Mouse (Mus musculus): ENCODE measurements around the gene Rnf227.

Rnf227 gene

DNA sequence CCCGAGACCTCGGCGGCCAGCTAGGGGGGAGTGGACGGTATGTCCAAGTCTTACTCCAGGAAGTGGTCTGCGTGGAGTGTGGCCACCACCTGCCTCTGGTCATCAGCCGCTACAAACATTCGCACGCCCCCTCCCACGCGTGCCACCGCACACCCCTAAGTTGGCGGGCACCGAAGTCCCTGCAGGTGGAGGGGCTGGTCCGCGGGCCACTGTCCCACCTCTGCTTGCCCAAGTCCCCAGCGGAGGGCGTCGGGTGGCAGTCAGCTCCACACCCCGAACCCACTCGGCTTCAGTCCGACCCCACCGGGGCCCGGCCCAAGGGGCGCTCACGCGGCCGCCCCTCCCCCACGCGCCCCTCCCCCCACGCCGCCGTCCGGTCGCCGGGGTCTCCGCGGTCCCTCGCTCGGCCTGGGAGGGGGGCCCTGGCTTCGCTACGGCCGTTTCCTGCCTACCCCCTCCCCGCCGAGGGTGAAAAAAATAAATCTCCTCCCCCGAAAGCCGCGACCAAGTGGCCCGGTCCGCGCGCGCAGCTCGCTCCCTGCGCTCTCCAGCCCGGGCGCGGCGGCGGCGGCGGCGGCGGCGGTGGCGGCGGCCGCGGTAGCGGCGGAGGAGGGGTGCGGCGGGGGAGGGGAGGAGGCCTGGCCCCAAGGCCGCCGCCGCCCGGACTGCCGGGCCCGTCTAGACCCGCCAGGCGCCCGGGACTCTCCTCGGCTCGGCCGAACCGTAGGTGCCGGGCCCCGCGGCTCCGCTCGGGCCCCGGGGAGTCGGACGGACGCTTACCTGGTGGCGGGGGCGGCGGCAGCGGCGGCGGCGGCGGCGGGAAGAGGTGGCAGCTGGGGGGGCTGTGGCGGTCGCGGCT lies 28.3 kb downstream of the Rnf227 start:
- in situ Hi-C loops (cut with MboI; ENCODE audit: unreplicated experiment in 2 of 2): loop anchor here in 1 of 2 experiments (5.0 kb wide), 1 partner anchor 36 kb away; no protein-coding TSS in a partner anchor

DNA sequence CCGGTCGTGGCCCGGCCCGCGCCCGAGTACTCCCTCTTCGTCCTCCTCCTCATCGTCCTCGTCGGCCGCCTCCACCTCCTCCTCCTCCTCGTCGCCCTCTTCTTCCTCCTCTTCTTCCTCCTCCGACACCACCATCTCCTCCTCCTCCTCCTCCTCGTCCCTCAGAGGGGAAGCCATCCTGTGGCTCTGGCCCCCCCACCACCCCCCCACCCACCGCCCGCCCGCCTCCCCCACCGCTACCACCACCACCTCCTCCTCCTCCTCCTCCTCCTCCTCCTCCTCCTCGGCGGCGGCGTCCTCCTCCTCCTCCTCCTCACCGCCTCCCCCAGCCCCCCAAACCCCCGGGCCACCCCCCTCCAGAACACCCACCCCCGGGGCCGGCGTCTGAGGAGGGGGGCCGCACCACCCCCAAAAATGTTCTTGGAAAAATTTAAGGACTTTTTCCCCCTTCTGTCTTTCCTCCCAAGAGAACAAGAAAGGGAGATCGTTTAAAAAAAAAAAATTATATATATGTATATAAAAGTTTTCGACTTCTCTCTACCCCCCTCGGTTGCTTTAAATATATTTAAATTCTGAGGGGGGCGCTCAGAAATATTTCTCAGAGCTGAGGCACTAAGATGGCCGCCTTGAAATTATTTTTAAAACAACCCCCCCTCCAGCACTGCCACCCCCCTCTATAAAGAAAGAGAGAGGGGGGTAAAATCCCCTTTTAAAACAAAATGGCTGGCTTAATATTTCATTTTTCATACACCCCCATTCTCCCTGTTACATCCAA lies 29.1 kb downstream of the Rnf227 start, which contains the start of gene Chd3:
TSS of gene Chd3 (minus strand) at position 192 of the 775 bp plus-strand sequence.
- in situ Hi-C loops (cut with MboI; ENCODE audit: unreplicated experiment in 2 of 2): loop anchor here in 1 of 2 experiments (5.0 kb wide), 1 partner anchor 37 kb away; no protein-coding TSS in a partner anchor

DNA sequence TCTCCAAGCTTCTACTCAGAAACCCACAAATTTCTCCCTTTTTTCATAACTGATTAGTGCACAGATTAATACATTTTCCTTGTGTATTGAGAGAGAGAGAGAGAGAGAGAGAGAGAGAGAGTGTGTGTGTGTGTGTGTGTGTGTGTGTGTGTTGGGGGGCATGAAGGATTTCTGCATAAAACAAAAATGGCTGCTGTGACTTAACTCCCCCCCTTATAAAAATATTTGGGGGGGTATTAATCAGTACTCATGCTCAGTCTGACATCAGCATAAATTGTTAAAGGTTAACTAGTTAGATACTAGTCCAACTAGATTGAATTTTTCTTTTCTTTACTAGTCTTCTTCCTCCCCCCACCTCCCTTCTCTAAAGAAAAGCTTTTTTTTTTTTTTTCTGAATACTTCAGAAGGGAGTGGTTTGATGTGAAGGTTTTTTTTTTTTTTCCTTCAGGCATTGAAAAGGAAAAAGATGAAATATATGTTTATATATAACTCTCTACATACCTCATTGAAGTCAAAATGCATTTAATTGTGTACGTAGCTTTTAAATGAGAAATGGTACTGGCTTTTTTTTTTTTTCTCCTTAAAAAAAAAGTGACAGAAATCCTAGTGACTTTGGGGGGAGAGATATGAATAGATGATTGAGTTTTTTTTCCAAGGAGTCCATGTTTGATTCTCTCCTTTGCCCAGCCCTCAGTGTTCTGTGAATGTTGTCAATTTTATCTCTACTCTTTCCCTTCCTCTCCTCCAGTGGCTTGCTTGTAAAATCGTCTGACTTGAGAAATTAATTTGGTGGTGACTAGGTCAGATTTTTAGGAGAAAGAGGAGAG lies 29.9 kb downstream of the Rnf227 start:
- in situ Hi-C loops (cut with MboI; ENCODE audit: unreplicated experiment in 2 of 2): loop anchor here in 1 of 2 experiments (5.0 kb wide), 1 partner anchor 38 kb away; no protein-coding TSS in a partner anchor

DNA sequence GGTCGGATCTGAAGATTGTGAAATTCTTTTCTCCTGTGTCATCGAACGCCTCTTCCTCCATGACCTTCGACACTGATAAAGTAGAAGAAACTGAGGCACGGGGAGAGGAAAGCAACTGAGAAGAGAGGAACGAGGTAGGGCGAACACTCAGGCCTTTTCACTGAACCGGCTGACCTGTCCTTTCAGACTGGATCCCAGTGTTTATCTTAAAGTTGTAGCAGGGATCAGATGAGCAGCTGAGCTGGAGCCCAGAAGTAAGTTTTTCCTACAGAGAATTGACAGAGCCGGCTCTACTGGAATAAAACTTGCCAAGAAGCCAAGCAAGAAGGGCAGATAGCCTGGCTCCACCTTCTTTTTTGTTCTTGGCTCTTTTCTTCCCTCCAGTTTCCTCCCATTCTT lies 30.6 kb downstream of the Rnf227 start:
- in situ Hi-C loops (cut with MboI; ENCODE audit: unreplicated experiment in 2 of 2): no loop called here

DNA sequence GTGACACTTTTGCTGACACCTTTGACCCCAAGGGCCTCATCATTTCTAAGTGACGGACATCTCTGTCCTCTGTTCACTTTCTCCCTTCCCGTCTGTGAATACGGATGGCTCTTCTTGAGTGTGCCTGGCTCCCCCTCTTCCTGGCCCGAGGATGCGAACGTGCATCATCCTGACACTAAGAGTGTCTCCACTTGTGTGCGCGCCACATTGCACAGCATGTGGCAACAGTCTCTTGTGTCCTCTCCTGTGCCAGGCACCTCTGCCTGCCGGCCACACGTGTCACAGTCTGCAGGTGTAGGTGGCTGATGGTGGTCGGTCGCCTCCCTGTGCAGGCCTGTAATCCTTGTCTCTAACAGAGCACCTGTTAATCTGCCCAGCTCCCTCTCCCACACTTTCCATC lies 31.3 kb downstream of the Rnf227 start:
- in situ Hi-C loops (cut with MboI; ENCODE audit: unreplicated experiment in 2 of 2): no loop called here

DNA sequence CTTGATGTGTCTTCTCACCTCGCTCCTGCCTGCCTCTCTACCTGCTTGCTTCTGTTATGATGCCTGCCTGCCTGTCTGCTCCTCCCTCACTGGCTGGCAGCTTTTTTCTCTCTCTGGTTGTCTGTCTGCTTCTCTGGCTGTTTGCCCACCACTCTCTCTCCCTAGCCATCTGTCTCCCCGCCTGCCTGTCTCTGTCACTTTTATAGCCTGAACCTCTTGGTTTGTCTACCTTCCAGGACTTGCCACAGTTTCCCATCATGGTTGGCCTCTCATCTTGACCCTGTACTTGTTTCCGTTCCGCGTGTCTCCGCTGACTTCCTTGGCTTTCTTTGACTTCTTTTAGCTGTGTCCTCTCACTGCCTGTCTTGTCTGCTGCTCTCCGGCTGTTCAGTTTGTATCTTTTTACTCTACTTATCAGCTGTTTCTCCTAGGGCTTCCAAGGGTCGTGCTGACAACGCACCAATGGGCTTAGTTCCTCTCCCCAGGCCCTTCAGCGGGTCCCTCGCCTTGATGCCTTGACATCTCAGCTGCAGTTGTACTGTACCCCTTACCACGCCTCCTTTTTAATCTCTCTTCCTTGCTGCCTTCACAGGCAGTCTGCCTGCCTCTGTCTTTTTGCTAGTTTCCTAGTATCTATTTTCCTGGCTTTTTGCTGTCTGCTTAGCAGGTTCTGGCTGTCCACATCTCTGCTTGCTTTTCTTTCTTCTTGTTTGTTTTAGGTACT lies 32.0 kb downstream of the Rnf227 start:
- in situ Hi-C loops (cut with MboI; ENCODE audit: unreplicated experiment in 2 of 2): no loop called here

DNA sequence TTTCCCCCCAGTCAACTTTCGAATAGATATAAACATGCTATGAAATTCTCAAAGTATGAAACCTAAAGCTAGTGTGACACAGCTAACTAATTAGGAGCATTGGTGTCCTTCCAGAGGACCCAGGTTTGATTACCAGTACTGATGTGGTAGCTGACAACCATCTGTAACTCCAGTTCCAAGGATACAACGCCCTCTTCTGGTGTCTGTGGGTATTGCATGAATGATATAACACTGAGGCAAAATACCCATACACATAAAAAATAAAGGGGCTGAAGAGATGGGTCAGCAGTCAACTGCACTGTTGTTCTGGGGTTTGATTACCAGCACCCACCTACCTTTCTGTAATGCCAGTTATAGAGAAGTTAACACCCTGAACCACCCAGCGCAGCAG lies 32.5 kb downstream of the Rnf227 start:
- in situ Hi-C loops (cut with MboI; ENCODE audit: unreplicated experiment in 2 of 2): no loop called here

DNA sequence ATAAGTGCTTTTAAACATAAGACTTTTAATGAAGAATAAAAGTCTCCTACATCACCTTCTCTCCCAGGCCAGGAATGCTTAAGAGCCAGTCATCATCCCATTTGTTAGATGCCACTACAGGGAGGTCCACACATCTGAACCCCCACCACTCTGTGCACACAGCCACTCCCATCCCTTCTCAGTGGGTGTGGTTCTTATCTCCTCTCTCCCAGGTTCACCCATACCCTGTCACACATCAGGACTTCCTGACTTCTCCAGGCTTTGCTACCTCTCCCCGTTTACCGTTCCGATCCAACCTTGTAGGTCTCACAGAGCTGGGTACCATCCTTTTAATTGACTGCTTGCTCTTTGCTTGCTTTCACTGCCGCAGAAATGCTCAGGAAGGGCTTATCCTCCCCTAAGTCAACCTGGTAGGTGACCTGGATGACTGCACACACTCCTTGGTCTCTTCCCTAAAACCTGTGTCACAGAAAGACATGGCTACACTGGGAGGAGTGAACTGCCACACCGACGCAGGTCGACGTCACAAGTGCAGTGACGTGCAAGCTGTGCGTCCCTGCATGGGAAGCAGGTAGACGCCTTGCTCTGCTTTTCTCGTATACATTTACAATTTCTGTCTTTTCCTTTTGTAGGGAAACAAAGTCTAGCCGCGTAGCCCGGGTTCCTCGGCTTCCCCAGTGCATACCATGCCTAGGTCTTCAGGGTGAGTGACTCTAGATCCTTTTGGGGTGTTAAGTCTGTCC lies 33.1 kb downstream of the Rnf227 start:
- in situ Hi-C loops (cut with MboI; ENCODE audit: unreplicated experiment in 2 of 2): no loop called here

DNA sequence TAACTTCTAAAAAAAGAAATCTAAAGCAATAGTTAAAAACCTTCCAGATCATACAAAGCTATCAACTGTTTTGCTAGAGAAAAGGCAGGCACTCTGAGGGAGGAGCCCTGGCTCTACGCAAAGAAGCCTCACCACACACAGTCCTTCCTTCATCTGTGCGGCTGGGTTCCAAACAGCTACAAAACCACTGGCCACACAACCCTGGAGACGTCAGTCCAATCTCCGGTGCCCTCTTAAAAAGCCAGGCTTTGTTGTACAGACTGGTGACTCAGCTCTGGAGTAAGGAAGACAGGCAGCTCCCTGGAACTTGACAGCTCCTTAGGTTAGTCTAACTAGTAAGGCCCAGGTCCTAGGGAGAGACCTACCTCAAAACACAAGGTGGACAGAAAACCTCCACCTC lies 35.4 kb downstream of the Rnf227 start:
- in situ Hi-C loops (cut with MboI; ENCODE audit: unreplicated experiment in 2 of 2): no loop called here

DNA sequence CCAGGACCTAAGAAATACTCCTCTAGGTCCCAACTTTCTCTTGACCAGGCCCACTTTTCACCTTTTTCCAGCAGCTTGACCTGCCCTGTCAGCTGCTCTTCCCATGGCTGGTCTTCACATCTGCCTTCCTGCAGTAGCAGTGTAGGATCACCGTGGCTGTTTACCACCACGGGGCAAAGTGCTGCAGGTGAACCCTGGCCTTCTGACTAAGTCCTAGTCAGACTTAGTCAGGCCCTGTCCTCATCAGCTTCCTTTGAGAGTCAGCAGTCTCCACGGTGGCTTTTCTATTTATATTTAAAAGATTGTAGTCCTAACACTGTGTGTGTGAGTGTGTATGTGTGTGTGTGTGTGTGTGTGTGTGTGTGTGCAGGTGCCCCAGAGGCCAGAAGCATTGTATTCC lies 37.5 kb downstream of the Rnf227 start:
- in situ Hi-C loops (cut with MboI; ENCODE audit: unreplicated experiment in 2 of 2): no loop called here

DNA sequence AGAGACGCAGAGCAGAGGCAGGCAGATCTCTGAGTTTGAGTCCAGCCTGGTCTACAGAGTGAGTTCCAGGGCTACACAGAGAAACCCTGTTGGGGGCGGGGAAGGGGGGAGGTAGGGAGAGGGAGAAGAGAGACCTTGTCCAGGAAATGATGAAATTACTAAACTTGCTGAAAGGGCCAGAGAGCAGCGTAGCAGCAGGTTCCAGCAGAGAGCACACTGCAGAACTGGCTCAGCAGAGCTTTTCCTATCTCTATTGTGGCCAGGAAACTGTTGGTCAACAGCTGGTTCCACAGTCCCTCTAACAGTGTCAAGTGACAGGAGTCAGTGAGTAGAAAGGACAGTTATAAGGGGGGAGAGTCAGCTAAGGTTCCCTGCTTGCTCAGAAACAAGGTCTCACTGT lies 39.3 kb downstream of the Rnf227 start:
- in situ Hi-C loops (cut with MboI; ENCODE audit: unreplicated experiment in 2 of 2): no loop called here

DNA sequence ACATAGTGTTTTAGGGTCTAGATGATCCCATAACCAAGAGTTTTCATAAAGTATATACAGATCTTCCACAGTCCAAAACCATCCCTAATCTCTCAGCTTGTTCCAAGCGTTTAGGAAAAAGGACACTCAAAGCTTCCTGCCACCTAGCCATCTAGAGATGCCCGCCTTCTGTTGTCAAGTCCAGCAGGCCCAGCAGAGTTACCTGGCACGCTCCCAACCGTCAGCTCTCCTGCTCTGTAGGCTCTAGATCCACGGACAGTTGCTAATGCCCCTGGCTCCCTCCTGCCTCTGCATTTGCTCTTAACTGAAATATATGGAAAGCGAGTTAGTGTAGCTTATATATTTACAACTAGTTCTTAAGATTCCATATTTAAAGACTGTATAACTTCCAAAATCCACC lies 41.1 kb downstream of the Rnf227 start:
- in situ Hi-C loops (cut with MboI; ENCODE audit: unreplicated experiment in 2 of 2): loop anchor here (5.0 to 10.0 kb wide), 2 partner anchors 47 to 136 kb away; no protein-coding TSS in a partner anchor

DNA sequence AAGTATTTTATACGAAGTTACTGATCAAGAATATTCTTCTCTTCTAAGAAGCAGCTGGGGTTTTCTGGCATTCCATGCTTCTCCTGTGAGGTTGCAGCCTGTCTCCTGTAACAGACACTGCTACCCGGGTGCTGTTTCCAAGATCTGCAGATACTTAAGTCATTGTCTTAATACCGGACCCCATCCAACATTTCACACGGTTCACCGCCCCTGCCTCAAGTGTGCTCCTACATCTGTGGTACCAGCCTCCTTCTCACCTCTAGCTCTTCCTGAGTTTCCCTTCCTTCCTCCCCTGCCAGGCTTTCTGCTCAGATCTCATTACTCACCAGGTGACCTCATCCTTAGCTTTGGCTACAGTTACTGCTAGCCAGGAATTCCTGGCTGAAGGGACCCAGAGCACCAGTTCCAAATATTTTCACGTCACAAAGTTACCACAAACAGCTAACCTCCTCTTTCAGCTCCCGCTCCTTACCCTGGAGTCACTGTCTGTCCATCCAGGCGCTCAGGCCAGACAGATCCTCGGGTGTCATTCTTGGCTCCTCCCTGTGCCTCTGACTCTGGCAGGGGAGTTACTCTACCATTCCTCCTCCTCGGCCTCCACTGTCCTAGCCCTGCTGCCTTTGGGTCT lies 42.3 kb downstream of the Rnf227 start:
- in situ Hi-C loops (cut with MboI; ENCODE audit: unreplicated experiment in 2 of 2): loop anchor here (5.0 to 10.0 kb wide), 2 partner anchors 48 to 135 kb away; no protein-coding TSS in a partner anchor

DNA sequence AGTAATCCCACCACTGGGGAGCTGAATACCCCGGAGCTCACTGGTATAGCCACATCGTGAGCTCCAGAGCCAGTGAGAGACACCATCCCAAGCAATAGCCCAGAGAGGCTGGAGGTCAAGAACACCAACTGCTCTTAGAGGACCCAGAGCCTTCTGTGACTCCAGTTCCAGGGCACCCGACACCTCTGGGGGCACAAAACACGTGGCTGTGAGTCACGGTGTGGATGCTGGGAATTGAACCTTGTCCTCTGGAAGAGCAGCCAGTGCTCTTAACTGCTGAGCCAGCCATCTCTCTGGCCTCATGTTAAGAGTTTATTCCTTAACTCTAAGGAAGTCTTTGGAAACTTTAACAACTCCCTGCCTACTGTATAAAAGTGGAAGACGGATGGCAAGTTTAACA lies 44.7 kb downstream of the Rnf227 start:
- in situ Hi-C loops (cut with MboI; ENCODE audit: unreplicated experiment in 2 of 2): loop anchor here (5.0 to 10.0 kb wide), 4 partner anchors 50 to 132 kb away; no protein-coding TSS in a partner anchor

DNA sequence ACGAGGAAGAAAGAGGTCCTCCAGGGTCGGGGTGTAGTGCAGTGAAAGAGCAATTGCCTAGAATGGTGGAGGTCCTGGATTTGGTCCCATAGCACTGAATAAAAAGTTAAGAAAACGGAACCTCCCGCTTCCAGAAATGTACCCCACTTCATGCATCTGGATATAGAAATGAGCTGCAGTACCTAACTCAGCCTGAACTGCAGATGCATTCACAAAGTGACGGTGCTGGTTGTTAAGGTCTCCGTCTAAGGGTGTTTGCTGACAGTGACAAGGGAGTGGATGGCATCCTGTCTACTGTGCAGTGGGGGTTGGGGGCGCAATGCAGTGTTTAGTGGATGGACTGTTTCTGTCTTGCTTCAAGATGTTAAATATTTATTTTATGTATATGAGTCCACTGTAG lies 46.5 kb downstream of the Rnf227 start:
- in situ Hi-C loops (cut with MboI; ENCODE audit: unreplicated experiment in 2 of 2): loop anchor here (5.0 to 10.0 kb wide), 3 partner anchors 52 to 129 kb away; no protein-coding TSS in a partner anchor

DNA sequence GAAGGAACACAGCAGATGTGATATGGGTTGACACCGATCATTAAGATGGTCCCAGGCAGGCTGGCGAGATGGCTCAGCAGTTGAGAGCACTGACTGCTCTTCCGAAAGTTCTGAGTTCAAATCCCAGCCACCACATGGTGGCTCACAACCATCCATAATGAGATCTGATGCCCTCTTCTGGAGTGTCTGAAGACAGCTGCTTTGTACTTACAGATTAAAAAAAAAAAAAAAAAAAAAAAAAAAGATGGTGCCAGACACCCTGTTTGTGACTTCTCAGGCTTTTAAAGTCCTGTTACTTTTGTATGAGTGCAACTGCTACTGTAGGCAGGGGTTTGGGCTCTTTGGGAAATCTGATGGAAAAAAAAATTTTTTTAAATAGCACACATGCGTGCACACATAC lies 48.4 kb downstream of the Rnf227 start:
- in situ Hi-C loops (cut with MboI; ENCODE audit: unreplicated experiment in 2 of 2): loop anchor here (5.0 to 10.0 kb wide), 3 partner anchors 54 to 131 kb away; no protein-coding TSS in a partner anchor

DNA sequence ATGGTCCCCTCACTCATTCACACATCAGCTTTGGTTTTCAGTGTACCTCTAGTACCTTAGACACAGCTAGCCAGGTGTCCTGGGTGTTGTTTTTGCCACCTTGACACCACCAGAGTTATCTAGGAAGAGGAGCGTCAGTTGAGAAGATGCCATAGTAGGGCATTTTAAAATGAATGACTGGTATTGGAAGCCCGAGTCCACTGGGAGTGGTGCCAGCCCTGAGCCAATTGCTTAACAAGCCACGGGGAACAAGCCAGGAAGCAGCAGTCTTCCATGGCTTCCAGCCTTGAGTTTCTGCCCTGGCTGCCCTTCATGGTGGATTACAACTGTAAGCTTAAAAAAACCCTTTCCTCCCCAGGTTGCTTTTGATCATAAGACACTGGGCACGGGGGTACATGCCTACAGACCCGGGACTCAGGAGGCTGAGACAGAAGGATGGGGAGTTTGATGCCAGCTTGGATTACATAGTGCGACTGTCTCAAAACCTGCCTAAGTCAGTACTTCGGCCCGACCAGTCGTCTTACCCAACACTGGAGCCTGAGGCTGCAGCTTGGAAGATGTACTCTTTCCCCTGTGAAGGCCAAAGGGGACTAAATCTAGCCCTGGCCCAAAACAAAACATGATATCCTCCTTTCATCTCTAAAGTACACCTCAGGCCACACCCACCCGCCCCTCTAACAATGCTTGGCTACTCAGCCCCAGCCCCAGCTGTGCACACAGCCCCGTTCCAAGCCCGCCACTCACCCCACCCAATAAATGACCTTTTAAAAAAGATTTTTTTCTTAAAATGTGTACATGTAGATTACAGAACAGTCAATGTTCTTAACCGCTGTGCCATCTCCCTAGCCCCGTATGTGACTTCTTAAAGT lies 49.5 kb downstream of the Rnf227 start:
- in situ Hi-C loops (cut with MboI; ENCODE audit: unreplicated experiment in 2 of 2): loop anchor here (5.0 to 10.0 kb wide), 4 partner anchors 55 to 132 kb away; no protein-coding TSS in a partner anchor
